Mouse (Mus musculus) neural tube, embryonic 11.5 days (tissue): ENCODE results near the gene Cpeb3. TPM values are rescaled to one million over a fixed set of nuclear protein-coding genes. Genes with fewer than 3 reads are reported as not detected.
"Not testable (repeated sequence)": the region's sequence is repeated elsewhere in the genome, so short reads cannot be mapped to it uniquely, and the experiment has no call there.

Source experiments
- ATAC-seq: fragments of 200-750 bp; cut with Nextera tagmentation; 2 replicates; pipeline ENCODE4 v1.8.0; 2017; ENCODE audit warnings: moderate number of reproducible peaks, mild to moderate bottlenecking, moderate TSS enrichment, moderate library complexity; ENCODE audit not compliant: insufficient read depth, low FRiP score, low TSS enrichment
- DNase-seq: peaks from one replicate; pipeline ENCODE4 v3.0.0-alpha.2; 2015; ENCODE audit warnings: low spot score
- H3K27ac ChIP-seq: fragments of 300-500 bp; sonication (generic); 2 replicates; pipeline ENCODE4 v1.5.1; 2014; ENCODE audit warnings: low read depth, mild to moderate bottlenecking, low read length
- H3K27me3 ChIP-seq: fragments of 300-500 bp; sonication (generic); 2 replicates; pipeline ENCODE4 v1.6.1; 2014; ENCODE audit warnings: mild to moderate bottlenecking, low read length, mixed read lengths; ENCODE audit not compliant: control insufficient read depth, insufficient read depth
- H3K36me3 ChIP-seq: fragments of 300-500 bp; sonication (generic); 2 replicates; pipeline ENCODE4 v1.6.1; 2014; ENCODE audit warnings: mild to moderate bottlenecking, low read length, moderate library complexity, mixed read lengths; ENCODE audit not compliant: control insufficient read depth, insufficient read depth
- H3K4me1 ChIP-seq: fragments of 300-500 bp; sonication (generic); 2 replicates; pipeline ENCODE4 v1.6.1; 2014; ENCODE audit warnings: low read length, mixed read lengths; ENCODE audit not compliant: control insufficient read depth, insufficient read depth
- H3K4me2 ChIP-seq: fragments of 300-500 bp; sonication (generic); 2 replicates; pipeline ENCODE4 v1.6.1; 2014; ENCODE audit warnings: low read depth, mild to moderate bottlenecking, moderate library complexity
- H3K4me3 ChIP-seq: fragments of 300-500 bp; sonication (generic); 2 replicates; pipeline ENCODE4 v1.5.1; 2014; ENCODE audit warnings: low read depth, low read length
- H3K9ac ChIP-seq: fragments of 300-500 bp; sonication (generic); 2 replicates; pipeline ENCODE4 v1.6.1; 2014; ENCODE audit warnings: mild to moderate bottlenecking, low read length
- H3K9me3 ChIP-seq: fragments of 300-500 bp; sonication (generic); 2 replicates; pipeline ENCODE4 v1.6.1; 2016; ENCODE audit warnings: low read length; ENCODE audit not compliant: control insufficient read depth
- WGBS: fragments of 180-500 bp; shearing (Covaris S2); extraction: QIAGEN DNeasy Blood & Tissue Kit; methylation state at CpG from one replicate; pipeline ENCODE4 v1.1.7; 2014; 5-methylcytosine and 5-hydroxymethylcytosine counted together
- polyA plus RNA-seq: library from polyadenylated mRNA; unstranded; fragments of >200 nt; fragmentation: Nextera tagmentation; extraction: Ambion mirVana; gene quantifications from 2 replicates; pipeline ENCODE4 v1.2.1, GENCODE M21; 2014

Cpeb3 gene
- polyA plus RNA-seq, 1 experiment from 2014 or later: 4.3 TPM

- H3K27ac ChIP-seq: no peak overlapping the region
- no peak overlapping the region for H3K9ac ChIP-seq
- H3K27me3 ChIP-seq: no peaks in the 10 kb centered on the region
- no peak for DNase-seq
- ATAC-seq: no peak
- no peaks in the 10 kb centered on the region for H3K9me3 ChIP-seq
- no peaks in the 10 kb centered on the region for H3K36me3 ChIP-seq
- no peaks in the 10 kb centered on the region for H3K4me1 ChIP-seq
- H3K4me3 ChIP-seq: no peak overlapping the region
- 94% methylated on average over 5 of the region's 5 CpGs for WGBS
- no peak overlapping the region for H3K4me2 ChIP-seq
These were observed 63.0 kb downstream of the Cpeb3 start for GRCm38 (mm10) chr19:37145401-37145800.

DNA sequence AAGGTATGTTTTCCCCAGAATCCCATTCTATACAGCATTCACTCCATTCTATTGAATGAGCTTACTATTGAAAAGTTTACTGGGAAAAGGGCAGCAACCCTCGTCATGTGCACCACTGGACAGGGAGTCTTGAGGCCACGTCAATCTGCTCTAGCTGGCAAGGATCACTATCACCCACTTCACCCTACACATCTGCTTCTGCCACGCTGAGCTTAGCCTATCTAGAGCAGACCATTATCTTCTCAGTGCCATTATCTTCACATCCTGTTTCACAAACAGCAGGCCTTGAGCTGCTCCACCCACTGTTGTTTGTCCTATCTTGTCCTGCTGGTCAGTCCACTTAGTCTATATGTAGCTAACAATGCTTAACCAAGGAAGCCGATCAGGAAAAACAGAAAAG is 66.8 kb downstream of the Cpeb3 start:
- Histone ChIP-seq H3K27me3 (no peaks in the 10 kb centered on the region), H3K4me1 (no peaks in the 10 kb centered on the region), H3K27ac (no peak overlapping the region), H3K9me3 (no peaks in the 10 kb centered on the region), H3K9ac (no peak overlapping the region), H3K4me2 (no peak overlapping the region), H3K36me3 (no peaks in the 10 kb centered on the region), H3K4me3 (no peak overlapping the region)
- WGBS: 82% methylated on average over 4 of the region's 4 CpGs
- ATAC-seq (no peak), DNase-seq (no peak)

DNA sequence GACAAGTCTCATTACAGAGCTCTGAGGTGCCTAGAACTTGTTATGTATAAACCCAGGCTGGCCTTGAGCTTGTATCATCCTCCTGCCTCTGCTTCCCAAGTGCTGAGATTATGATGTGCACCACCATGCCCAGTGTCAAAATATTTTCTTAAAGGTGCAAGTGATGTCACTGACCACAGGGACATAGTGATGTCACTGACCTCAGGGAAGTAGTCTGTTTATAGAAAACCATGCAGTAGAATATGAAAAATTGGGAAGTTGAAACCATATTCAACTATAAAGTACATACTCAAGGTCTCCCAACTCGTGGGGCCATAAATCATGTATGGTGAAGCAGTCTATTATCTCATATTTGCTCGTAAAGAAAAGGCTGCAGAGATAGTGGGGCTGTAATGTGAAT is 71.3 kb downstream of the Cpeb3 start:
- Histone ChIP-seq H3K36me3 (no peaks in the 10 kb centered on the region), H3K27ac (no peak overlapping the region), H3K4me1 (no peaks in the 10 kb centered on the region), H3K4me2 (no peak overlapping the region), H3K9ac (no peak overlapping the region), H3K9me3 (no peaks in the 10 kb centered on the region), H3K27me3 (no peaks in the 10 kb centered on the region), H3K4me3 (no peak overlapping the region)
- ATAC-seq: no peak
- no peak for DNase-seq
- WGBS: 65% methylated on average over 2 of the region's 2 CpGs

DNA sequence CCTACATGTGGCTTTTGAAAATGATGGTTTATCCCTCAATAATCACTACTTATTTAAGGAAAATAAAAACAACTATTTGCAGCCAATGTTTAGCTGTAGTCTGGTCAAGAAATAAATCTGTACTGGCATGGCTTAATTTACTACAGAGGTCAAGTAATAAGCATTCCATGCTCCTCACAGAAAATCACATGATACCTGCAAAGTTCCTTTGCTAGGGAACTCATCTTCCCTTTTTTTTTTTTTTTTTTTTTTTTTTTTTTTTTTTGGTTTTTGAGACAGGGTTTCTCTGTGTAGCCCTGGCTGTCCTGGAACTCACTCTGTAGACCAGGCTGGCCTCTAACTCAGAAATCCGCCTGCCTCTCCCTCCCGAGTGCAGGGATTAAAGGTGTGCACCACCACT is 72.9 kb downstream of the Cpeb3 start:
- not testable (repeated sequence) for ATAC-seq

DNA sequence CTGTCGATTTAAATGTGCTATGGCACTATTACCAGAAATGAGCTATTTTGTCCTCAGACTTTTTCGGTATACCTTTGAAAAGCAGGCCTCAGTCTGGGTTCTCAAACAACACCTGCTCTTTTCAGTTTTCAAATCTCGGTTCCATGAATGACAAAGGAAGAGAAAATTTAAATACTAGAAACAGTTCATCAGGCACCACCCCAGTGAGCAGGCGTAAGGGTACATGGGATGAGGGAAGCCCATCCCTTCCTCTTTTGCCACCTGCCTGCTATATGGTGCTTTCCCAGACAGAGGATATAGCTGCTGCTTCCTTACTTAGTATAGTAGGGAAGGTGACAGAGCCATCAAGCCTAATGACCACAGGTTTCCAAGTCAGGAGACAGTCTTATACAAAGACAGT is 74.7 kb downstream of the Cpeb3 start:
- ATAC-seq (no peak), DNase-seq (no peak)
- no peaks in the 10 kb centered on the region for H3K27me3 ChIP-seq
- H3K4me2 ChIP-seq: no peak overlapping the region
- no peaks in the 10 kb centered on the region for H3K36me3 ChIP-seq
- H3K27ac ChIP-seq: no peak overlapping the region
- H3K9ac ChIP-seq: no peak overlapping the region
- H3K9me3 ChIP-seq: no peaks in the 10 kb centered on the region
- WGBS: 91% methylated on average over 4 of the region's 4 CpGs
- no peak overlapping the region for H3K4me3 ChIP-seq
- H3K4me1 ChIP-seq: no peaks in the 10 kb centered on the region

More for the DNA sequence above, 72.9 kb downstream of the Cpeb3 start:
- not testable (repeated sequence) for H3K9me3 ChIP-seq, H3K4me3 ChIP-seq, H3K9ac ChIP-seq, H3K36me3 ChIP-seq, H3K4me2 ChIP-seq, H3K27me3 ChIP-seq, H3K4me1 ChIP-seq, H3K27ac ChIP-seq, DNase-seq
- WGBS: 87% methylated on average over 2 of the region's 2 CpGs

GRCm38 (mm10) chr19:37131660-37132059 is 76.7 kb downstream of the Cpeb3 start:
- no peaks in the 10 kb centered on the region for H3K4me1 ChIP-seq
- 56% methylated on average over 1 of the region's 1 CpGs for WGBS
- no peak overlapping the region for H3K4me3 ChIP-seq
- no peaks in the 10 kb centered on the region for H3K9me3 ChIP-seq
- no peak for DNase-seq
- H3K9ac ChIP-seq: no peak overlapping the region
- H3K4me2 ChIP-seq: no peak overlapping the region
- no peaks in the 10 kb centered on the region for H3K36me3 ChIP-seq
- H3K27me3 ChIP-seq: no peaks in the 10 kb centered on the region
- no peak overlapping the region for H3K27ac ChIP-seq
- no peak for ATAC-seq

GRCm38 (mm10) chr19:37128461-37128860 is 79.9 kb downstream of the Cpeb3 start:
- H3K4me1 ChIP-seq: no peaks in the 10 kb centered on the region
- H3K9ac ChIP-seq: no peak overlapping the region
- no peaks in the 10 kb centered on the region for H3K27me3 ChIP-seq
- 98% methylated on average over 4 of the region's 4 CpGs for WGBS
- no peaks in the 10 kb centered on the region for H3K9me3 ChIP-seq
- ATAC-seq: no peak
- H3K36me3 ChIP-seq: no peaks in the 10 kb centered on the region
- no peak for DNase-seq
- no peak overlapping the region for H3K4me2 ChIP-seq
- no peak overlapping the region for H3K4me3 ChIP-seq
- no peak overlapping the region for H3K27ac ChIP-seq

DNA sequence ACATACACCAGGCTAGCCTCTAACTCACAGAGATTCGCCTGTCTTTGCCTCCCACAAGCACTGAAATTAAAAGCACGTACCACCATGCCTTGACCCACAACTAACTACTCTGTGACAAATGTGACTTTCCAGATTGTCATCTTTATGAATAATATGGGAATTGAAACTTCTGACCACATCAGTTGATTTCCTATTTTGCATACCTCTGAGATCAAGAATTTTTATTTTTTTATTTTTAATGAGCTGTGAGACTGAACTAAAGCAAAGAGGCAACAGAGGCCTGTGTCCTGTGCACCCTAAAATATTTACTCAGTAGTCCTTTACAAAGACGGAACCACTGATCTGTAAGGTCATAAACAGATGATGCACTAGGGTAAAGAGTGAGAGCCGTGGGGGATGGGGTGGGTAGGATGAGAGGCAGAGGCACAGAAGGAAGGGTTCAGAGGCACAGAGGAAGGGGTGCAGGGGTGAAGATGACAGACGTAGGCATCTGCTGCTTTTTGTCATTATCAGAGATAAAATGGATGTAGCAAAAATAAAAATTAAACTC is 81.3 kb downstream of the Cpeb3 start:
- Histone ChIP-seq H3K9ac (no peak overlapping the region), H3K4me1 (no peaks in the 10 kb centered on the region), H3K27ac (no peak overlapping the region), H3K9me3 (no peaks in the 10 kb centered on the region), H3K4me2 (no peak overlapping the region), H3K4me3 (no peak overlapping the region), H3K27me3 (no peaks in the 10 kb centered on the region), H3K36me3 (no peaks in the 10 kb centered on the region)
- 70% methylated on average over 5 of the region's 5 CpGs for WGBS
- no peak for DNase-seq
- no peak for ATAC-seq

- no peaks in the 10 kb centered on the region for H3K27me3 ChIP-seq
- H3K36me3 ChIP-seq: no peaks in the 10 kb centered on the region
- H3K4me2 ChIP-seq: no peak overlapping the region
- H3K27ac ChIP-seq: no peak overlapping the region
- DNase-seq (no peak), ATAC-seq (no peak)
- H3K9me3 ChIP-seq: no peaks in the 10 kb centered on the region
- H3K4me1 ChIP-seq: no peaks in the 10 kb centered on the region
- no peak overlapping the region for H3K4me3 ChIP-seq
- H3K9ac ChIP-seq: no peak overlapping the region
These were observed 83.4 kb downstream of the Cpeb3 start for GRCm38 (mm10) chr19:37124961-37125360.
